Mouse (Mus musculus) intestine, embryonic 15.5 days (tissue): ENCODE data around the gene Rras2. TPM values are rescaled to one million over a fixed set of nuclear protein-coding genes. Genes with fewer than 3 reads are reported as not detected.

Experiments
- ATAC-seq: fragments of 200-750 bp; cut with Nextera tagmentation; 2 replicates; pipeline ENCODE4 v1.8.0; 2017; ENCODE audit warnings: moderate TSS enrichment, moderate library complexity
- H3K27ac ChIP-seq: fragments of 300-500 bp; sonication (generic); 2 replicates; pipeline ENCODE4 v1.5.1; 2015; ENCODE audit warnings: mild to moderate bottlenecking, inconsistent platforms
- H3K27me3 ChIP-seq: fragments of 300-500 bp; sonication (generic); replicated peaks from 2 replicates; pipeline ENCODE4 v1.6.1; 2015; ENCODE audit warnings: inconsistent platforms
- H3K36me3 ChIP-seq: fragments of 300-500 bp; sonication (generic); 2 replicates; pipeline ENCODE4 v1.6.1; 2015; ENCODE audit warnings: inconsistent platforms
- H3K4me1 ChIP-seq: fragments of 300-500 bp; sonication (generic); replicated peaks from 2 replicates; pipeline ENCODE4 v1.6.1; 2015; ENCODE audit warnings: inconsistent platforms
- H3K4me2 ChIP-seq: fragments of 300-500 bp; sonication (generic); replicated peaks from 2 replicates; pipeline ENCODE4 v1.6.1; 2015; ENCODE audit warnings: mild to moderate bottlenecking, inconsistent platforms
- H3K4me3 ChIP-seq: fragments of 300-500 bp; sonication (generic); replicated peaks from 2 replicates; pipeline ENCODE4 v1.5.1; 2015; ENCODE audit warnings: inconsistent platforms
- H3K9ac ChIP-seq: fragments of 300-500 bp; sonication (generic); 2 replicates; pipeline ENCODE4 v1.6.1; 2015; ENCODE audit warnings: inconsistent platforms
- H3K9me3 ChIP-seq: fragments of 300-500 bp; sonication (generic); 2 replicates; pipeline ENCODE4 v1.6.1; 2016; ENCODE audit warnings: inconsistent platforms
- WGBS: fragments of 180-500 bp; shearing (Covaris S2); methylation state at CpG from one replicate; pipeline ENCODE4 v1.1.7; 2015; 5-methylcytosine and 5-hydroxymethylcytosine counted together
- polyA plus RNA-seq: library from polyadenylated mRNA; unstranded; fragments of >200 nt; fragmentation: Nextera tagmentation; extraction: Ambion mirVana; gene quantifications from 2 replicates; pipeline ENCODE4 v1.2.1, GENCODE M21; 2015

Rras2 gene
- polyA plus RNA-seq, 1 experiment from 2014 or later: 26.8 TPM

GRCm38 (mm10) chr7:114139400-114139799 is 21.8 kb upstream of the Rras2 start:
- Histone ChIP-seq H3K27ac (no peak overlapping the region), H3K9ac (no peak overlapping the region), H3K4me1 (no peaks in the 10 kb centered on the region), H3K4me3 (no peak overlapping the region), H3K36me3 (no peaks in the 10 kb centered on the region), H3K27me3 (no peaks in the 10 kb centered on the region), H3K9me3 (no peaks in the 10 kb centered on the region), H3K4me2 (no peak overlapping the region)
- ATAC-seq: no peak
- WGBS: 96% methylated on average over 3 of the region's 3 CpGs

- Histone ChIP-seq H3K4me1 (no peaks in the 10 kb centered on the region), H3K4me2 (no peak overlapping the region), H3K9ac (no peak overlapping the region), H3K9me3 (no peaks in the 10 kb centered on the region), H3K27ac (no peak overlapping the region), H3K27me3 (no peaks in the 10 kb centered on the region), H3K36me3 (no peaks in the 10 kb centered on the region), H3K4me3 (no peak overlapping the region)
- ATAC-seq: no peak
- 88% methylated on average over 2 of the region's 2 CpGs for WGBS
These were observed 20.7 kb upstream of the Rras2 start for GRCm38 (mm10) chr7:114138261-114138660.

GRCm38 (mm10) chr7:114135166-114135565 is 17.6 kb upstream of the Rras2 start:
- Histone ChIP-seq H3K27ac (no peak overlapping the region), H3K9ac (no peak overlapping the region), H3K4me1 (no peaks in the 10 kb centered on the region), H3K4me2 (no peak overlapping the region), H3K4me3 (no peak overlapping the region), H3K27me3 (no peaks in the 10 kb centered on the region), H3K9me3 (no peaks in the 10 kb centered on the region), H3K36me3 (no peaks in the 10 kb centered on the region)
- ATAC-seq: no peak
- WGBS: 31% methylated on average over 6 of the region's 6 CpGs

GRCm38 (mm10) chr7:114133957-114134356 is 16.4 kb upstream of the Rras2 start:
- Histone ChIP-seq H3K4me2 (no peak overlapping the region), H3K9ac (no peak overlapping the region), H3K27me3 (no peaks in the 10 kb centered on the region), H3K4me3 (no peak overlapping the region), H3K4me1 (no peaks in the 10 kb centered on the region), H3K27ac (no peak overlapping the region), H3K36me3 (no peaks in the 10 kb centered on the region), H3K9me3 (no peaks in the 10 kb centered on the region)
- 54% methylated on average over 3 of the region's 5 CpGs for WGBS
- ATAC-seq: no peak

- no peaks in the 10 kb centered on the region for H3K9me3 ChIP-seq
These were observed 14.7 kb upstream of the Rras2 start for GRCm38 (mm10) chr7:114132316-114132715.

GRCm38 (mm10) chr7:114129281-114129680 is 11.7 kb upstream of the Rras2 start:
- 51% methylated on average over 2 of the region's 2 CpGs for WGBS
- no peak overlapping the region for H3K4me2 ChIP-seq
- no peaks in the 10 kb centered on the region for H3K36me3 ChIP-seq
- no peaks in the 10 kb centered on the region for H3K27me3 ChIP-seq
- no peak overlapping the region for H3K4me3 ChIP-seq
- H3K9me3 ChIP-seq: no peaks in the 10 kb centered on the region
- ATAC-seq: no peak
- no peaks in the 10 kb centered on the region for H3K4me1 ChIP-seq
- H3K27ac ChIP-seq: no peak overlapping the region
- no peak overlapping the region for H3K9ac ChIP-seq

More at GRCm38 (mm10) chr7:114132316-114132715, 14.7 kb upstream of the Rras2 start:
- no peak overlapping the region for H3K4me3 ChIP-seq
- H3K27ac ChIP-seq: no peak overlapping the region
- no peak for ATAC-seq
- no peak overlapping the region for H3K4me2 ChIP-seq
- H3K4me1 ChIP-seq: no peaks in the 10 kb centered on the region
- H3K27me3 ChIP-seq: no peaks in the 10 kb centered on the region
- WGBS: 35% methylated on average over 8 of the region's 8 CpGs
- H3K9ac ChIP-seq: no peak overlapping the region
- H3K36me3 ChIP-seq: no peaks in the 10 kb centered on the region

GRCm38 (mm10) chr7:114118180-114118579 is 599 bp upstream of the Rras2 start:
- no peaks in the 10 kb centered on the region for H3K36me3 ChIP-seq
- H3K9ac ChIP-seq: peak overlapping the region; percentile 83; the same call in 1 of the 2 replicates
- ATAC-seq: peak; percentile 58
- H3K27ac ChIP-seq: no peak overlapping the region
- no peaks in the 10 kb centered on the region for H3K27me3 ChIP-seq
- peak overlapping the region; percentile 91 for H3K4me3 ChIP-seq
- WGBS: 42% methylated on average over 7 of the region's 7 CpGs
- H3K4me2 ChIP-seq: peak overlapping the region; percentile 84
- H3K9me3 ChIP-seq: no peaks in the 10 kb centered on the region
- peaks cover 10% of the 10 kb centered on the region; the same call in 1 of the 2 replicates for H3K4me1 ChIP-seq

- peak overlapping the region; percentile 83 for H3K9ac ChIP-seq
- peaks cover 14% of the 10 kb centered on the region; the same call in 1 of the 2 replicates for H3K4me1 ChIP-seq
- H3K9me3 ChIP-seq: no peaks in the 10 kb centered on the region
- WGBS: under 1% methylated on average over 69 of the region's 74 CpGs
- peak overlapping the region; percentile 84 for H3K4me2 ChIP-seq
- H3K27me3 ChIP-seq: no peaks in the 10 kb centered on the region
- H3K4me3 ChIP-seq: peak overlapping the region; percentile 91
- peak; percentile 87 for ATAC-seq
- peak overlapping the region; percentile 98 for H3K27ac ChIP-seq
- H3K36me3 ChIP-seq: no peaks in the 10 kb centered on the region
These were observed 750 bp downstream of the Rras2 start for GRCm38 (mm10) chr7:114116711-114117351.

GRCm38 (mm10) chr7:114115961-114116360 is 1.6 kb downstream of the Rras2 start:
- no peaks in the 10 kb centered on the region for H3K27me3 ChIP-seq
- peak overlapping the region; percentile 84 for H3K4me2 ChIP-seq
- no peaks in the 10 kb centered on the region for H3K36me3 ChIP-seq
- H3K4me1 ChIP-seq: peaks cover 14% of the 10 kb centered on the region; the same call in 1 of the 2 replicates
- no peak overlapping the region for H3K9ac ChIP-seq
- ATAC-seq: no peak
- WGBS: 14% methylated on average over 9 of the region's 9 CpGs
- H3K27ac ChIP-seq: no peak overlapping the region
- H3K4me3 ChIP-seq: peak overlapping the region; percentile 91
- H3K9me3 ChIP-seq: no peaks in the 10 kb centered on the region

GRCm38 (mm10) chr7:114114976-114115375 is 2.6 kb downstream of the Rras2 start:
- no peak for ATAC-seq
- Histone ChIP-seq H3K9ac (no peak overlapping the region), H3K4me3 (no peak overlapping the region), H3K36me3 (no peaks in the 10 kb centered on the region), H3K27me3 (no peaks in the 10 kb centered on the region), H3K9me3 (no peaks in the 10 kb centered on the region), H3K4me2 (no peak overlapping the region), H3K4me1 (peaks cover 23% of the 10 kb centered on the region), H3K27ac (no peak overlapping the region)
- WGBS: 66% methylated on average over 3 of the region's 3 CpGs

- H3K4me1 ChIP-seq: peaks cover 23% of the 10 kb centered on the region
- no peaks in the 10 kb centered on the region for H3K27me3 ChIP-seq
- whole genome bisulfite sequencing: 94% methylated on average over 2 of the region's 2 CpGs
- H3K9ac ChIP-seq: no peak overlapping the region
- H3K36me3 ChIP-seq: no peaks in the 10 kb centered on the region
- H3K4me2 ChIP-seq: no peak overlapping the region
- H3K27ac ChIP-seq: no peak overlapping the region
- no peak for ATAC-seq
- no peaks in the 10 kb centered on the region for H3K9me3 ChIP-seq
- no peak overlapping the region for H3K4me3 ChIP-seq
These were observed 3.3 kb downstream of the Rras2 start for GRCm38 (mm10) chr7:114114284-114114683.

- no peaks in the 10 kb centered on the region for H3K9me3 ChIP-seq
- no peak overlapping the region for H3K9ac ChIP-seq
- no peak overlapping the region for H3K27ac ChIP-seq
- 49% methylated on average over 2 of the region's 2 CpGs for WGBS
- peaks cover 23% of the 10 kb centered on the region for H3K4me1 ChIP-seq
- H3K27me3 ChIP-seq: no peaks in the 10 kb centered on the region
- H3K36me3 ChIP-seq: no peaks in the 10 kb centered on the region
- ATAC-seq: 0 out of 2 replicates have a peak, but pooled peaks have one; percentile 53
- H3K4me3 ChIP-seq: no peak overlapping the region
- no peak overlapping the region for H3K4me2 ChIP-seq
These were observed 7.1 kb downstream of the Rras2 start for GRCm38 (mm10) chr7:114110500-114110899.

- no peak for ATAC-seq
- Histone ChIP-seq H3K27ac (no peak overlapping the region), H3K4me2 (no peak overlapping the region), H3K4me1 (peaks cover 16% of the 10 kb centered on the region), H3K4me3 (no peak overlapping the region), H3K27me3 (no peaks in the 10 kb centered on the region), H3K9me3 (no peaks in the 10 kb centered on the region), H3K36me3 (no peaks in the 10 kb centered on the region), H3K9ac (no peak overlapping the region)
- WGBS: 82% methylated on average over 8 of the region's 8 CpGs
These were observed 11.7 kb downstream of the Rras2 start for GRCm38 (mm10) chr7:114105886-114106285.
